Mouse (Mus musculus) forebrain, embryonic 11.5 days (tissue): Measurements from ENCODE around the gene 1700047I17Rik2. TPM values are rescaled to one million over a fixed set of nuclear protein-coding genes. Genes with fewer than 3 reads are reported as not detected.
"Not testable (repeated sequence)": the region's sequence is repeated elsewhere in the genome, so short reads cannot be mapped to it uniquely, and the experiment has no call there.

Experiments used
- ATAC-seq: fragments of 200-750 bp; cut with Nextera tagmentation; replicated peaks from 2 replicates; pipeline ENCODE4 v1.8.0; 2017; ENCODE audit warnings: moderate TSS enrichment; ENCODE audit not compliant: low FRiP score
- DNase-seq: peaks from one replicate; pipeline ENCODE4 v3.0.0-alpha.2; 2017; ENCODE audit warnings: low spot score
- H3K27ac ChIP-seq: fragments of 300-500 bp; sonication (generic); 2 replicates; pipeline ENCODE4 v1.5.1; 2014; ENCODE audit warnings: low read depth, low read length
- H3K27me3 ChIP-seq: fragments of 300-500 bp; sonication (generic); 2 replicates; pipeline ENCODE4 v1.6.1; 2014; ENCODE audit warnings: mild to moderate bottlenecking, low read length, mixed read lengths; ENCODE audit not compliant: control insufficient read depth, insufficient read depth
- H3K36me3 ChIP-seq: fragments of 300-500 bp; sonication (generic); 2 replicates; pipeline ENCODE4 v1.6.1; 2014; ENCODE audit warnings: mild to moderate bottlenecking, low read length, moderate library complexity, mixed read lengths; ENCODE audit not compliant: control insufficient read depth, insufficient read depth
- H3K4me1 ChIP-seq: fragments of 300-500 bp; sonication (generic); replicated peaks from 2 replicates; pipeline ENCODE4 v1.6.1; 2014; ENCODE audit warnings: low read length, mixed read lengths; ENCODE audit not compliant: control insufficient read depth, insufficient read depth
- H3K4me2 ChIP-seq: fragments of 300-500 bp; sonication (generic); 2 replicates; pipeline ENCODE4 v1.6.1; 2014; ENCODE audit warnings: low read depth, mild to moderate bottlenecking, low read length, moderate library complexity, mixed read lengths; ENCODE audit not compliant: severe bottlenecking
- H3K4me3 ChIP-seq: fragments of 300-500 bp; sonication (generic); 2 replicates; pipeline ENCODE4 v1.5.1; 2014; ENCODE audit warnings: low read depth, low read length
- H3K9ac ChIP-seq: fragments of 300-500 bp; sonication (generic); 2 replicates; pipeline ENCODE4 v1.6.1; 2014; ENCODE audit warnings: low read length
- H3K9me3 ChIP-seq: fragments of 300-500 bp; sonication (generic); 2 replicates; pipeline ENCODE4 v1.6.1; 2016; ENCODE audit warnings: low read length, mixed read lengths; ENCODE audit not compliant: control insufficient read depth
- WGBS: fragments of 180-500 bp; shearing (Covaris S2); extraction: QIAGEN DNeasy Blood & Tissue Kit; methylation state at CpG from one replicate; pipeline ENCODE4 v1.1.7; 2014; 5-methylcytosine and 5-hydroxymethylcytosine counted together
- polyA plus RNA-seq: library from polyadenylated mRNA; unstranded; fragments of >200 nt; fragmentation: Nextera tagmentation; extraction: Ambion mirVana; gene quantifications from 2 replicates; pipeline ENCODE4 v1.2.1, GENCODE M21; 2014

1700047I17Rik2 gene
- 0.64 and 3.6 TPM in 2 replicates for polyA plus RNA-seq

DNA sequence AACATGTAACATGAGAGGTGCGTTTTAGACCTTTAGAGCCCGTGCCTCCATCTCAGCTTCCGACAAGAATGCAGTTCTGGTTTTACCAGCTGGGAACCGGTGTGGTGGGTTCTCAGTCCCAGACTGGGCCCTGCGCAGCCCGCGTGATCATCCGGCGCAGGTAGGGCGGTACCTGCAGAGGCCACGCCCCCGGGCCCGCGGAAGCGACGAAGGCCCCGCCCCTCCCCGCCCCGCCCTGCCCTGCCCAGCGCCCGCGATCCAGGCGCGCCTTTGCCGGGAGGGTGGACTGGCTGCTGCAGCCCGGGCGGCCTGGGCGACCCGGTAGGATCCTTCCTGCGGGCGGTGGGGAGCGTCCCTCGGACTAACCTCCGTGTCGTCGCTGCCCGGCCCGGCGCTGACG is at the start of gene 1700047I17Rik2:
TSS of gene 1700047I17Rik2 (plus strand) at position 287 of the 400 bp plus-strand sequence.
- no CpG with 5 or more reads among the region's 40 CpGs for WGBS
- ATAC-seq: peak; percentile 94
- not testable (repeated sequence) for H3K9me3 ChIP-seq, H3K4me3 ChIP-seq, DNase-seq, H3K36me3 ChIP-seq, H3K27ac ChIP-seq, H3K4me1 ChIP-seq, H3K9ac ChIP-seq, H3K27me3 ChIP-seq, H3K4me2 ChIP-seq

DNA sequence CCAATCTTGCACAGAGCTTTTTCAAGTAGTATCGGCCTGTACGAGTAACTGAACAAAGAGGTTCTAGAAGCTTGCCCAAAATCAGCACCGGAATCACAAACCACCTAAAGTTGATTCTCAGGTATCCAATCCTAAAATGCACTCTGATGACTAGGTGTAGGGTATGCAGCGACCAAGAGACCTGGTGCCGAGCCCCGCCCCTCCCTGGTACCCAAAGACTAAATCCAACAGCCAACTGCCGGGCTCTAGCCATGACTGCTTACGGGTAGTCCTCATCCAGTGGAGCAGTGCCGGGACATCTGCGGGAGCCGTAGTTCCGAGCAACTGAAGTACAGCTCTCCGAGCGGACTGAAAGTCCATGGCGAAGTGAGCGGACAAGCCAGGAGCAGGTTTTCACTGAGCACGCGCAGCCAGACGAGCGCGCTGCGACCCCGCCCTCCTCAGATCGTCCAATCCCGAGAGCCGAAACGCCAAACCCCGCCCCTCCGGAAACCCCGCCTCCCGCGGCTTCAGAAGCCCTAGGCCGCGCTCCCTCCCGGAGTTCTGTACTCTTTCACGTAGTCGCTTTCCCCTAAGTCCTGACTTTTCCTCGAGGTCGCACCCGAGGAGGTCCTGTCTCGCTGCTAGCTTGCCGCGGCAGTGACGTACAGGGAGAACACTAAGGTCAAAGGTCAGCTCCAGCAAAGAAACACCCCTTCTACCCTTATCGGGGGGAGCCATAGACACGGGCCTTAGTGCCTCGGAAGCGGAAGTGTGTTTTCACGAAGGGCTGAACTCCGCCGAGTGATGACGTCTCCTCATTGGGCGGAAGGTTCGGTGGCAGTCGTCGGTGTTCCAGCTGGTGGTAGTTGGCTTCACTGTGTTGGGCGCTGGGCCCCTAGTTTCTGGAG is 44.6 kb upstream of the 1700047I17Rik2 start, which contains the start of gene Srp54b:
TSS of gene Srp54b (plus strand) at position 546 of the 890 bp plus-strand sequence.
- not testable (repeated sequence) for H3K27me3 ChIP-seq, H3K27ac ChIP-seq, H3K9me3 ChIP-seq, H3K4me2 ChIP-seq, DNase-seq, H3K36me3 ChIP-seq, H3K4me3 ChIP-seq, H3K9ac ChIP-seq, H3K4me1 ChIP-seq
- ATAC-seq: peak; percentile 98
- WGBS: no CpG with 5 or more reads among the region's 57 CpGs

DNA sequence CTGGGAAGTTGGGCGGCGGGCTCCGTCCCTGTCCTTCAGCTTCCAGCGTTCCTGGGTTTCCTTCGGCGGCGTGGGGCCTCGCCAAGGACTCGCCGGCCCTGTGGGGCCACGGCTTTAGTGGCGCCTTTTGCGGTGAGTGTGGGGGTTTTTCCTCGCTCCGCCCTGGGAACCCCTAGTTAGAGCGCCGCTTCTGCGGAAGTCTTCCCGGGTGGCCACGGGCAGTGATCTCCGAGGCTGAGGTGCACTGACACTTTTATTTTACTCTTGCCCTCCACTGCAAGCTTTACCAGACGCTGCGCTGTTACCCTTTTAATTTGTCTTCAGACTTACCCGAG is 44.0 kb upstream of the 1700047I17Rik2 start:
- H3K9ac ChIP-seq, H3K4me2 ChIP-seq, H3K4me1 ChIP-seq, H3K27ac ChIP-seq, H3K27me3 ChIP-seq, H3K4me3 ChIP-seq, DNase-seq, H3K36me3 ChIP-seq, ATAC-seq, H3K9me3 ChIP-seq: not testable (repeated sequence)
- WGBS: under 1% methylated on average over 9 of the region's 24 CpGs

DNA sequence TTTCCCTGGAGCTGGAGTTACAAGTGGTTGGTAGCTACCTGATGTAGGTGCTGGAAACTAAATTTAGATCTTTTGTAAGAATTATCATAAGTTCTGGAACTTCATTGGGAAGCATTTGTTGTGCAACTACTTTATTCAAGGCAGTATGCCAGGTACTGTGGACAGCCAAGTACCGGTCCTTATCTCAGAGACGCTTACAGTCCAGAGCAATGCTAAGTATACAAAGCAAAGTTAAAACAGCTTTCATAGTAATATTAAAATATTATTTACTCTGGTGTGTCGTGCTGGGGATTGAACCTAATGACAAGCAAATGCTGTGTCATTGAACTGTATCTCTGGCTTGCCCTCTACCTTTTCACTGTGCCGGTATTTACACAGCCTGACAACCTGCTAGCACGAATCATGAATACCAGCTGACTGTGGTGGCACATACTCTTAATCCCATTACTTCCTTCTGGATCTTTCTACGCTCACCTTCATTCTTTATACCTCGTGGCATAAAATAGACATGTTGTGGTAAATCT is 32.3 kb upstream of the 1700047I17Rik2 start:
- ATAC-seq: not testable (repeated sequence)

DNA sequence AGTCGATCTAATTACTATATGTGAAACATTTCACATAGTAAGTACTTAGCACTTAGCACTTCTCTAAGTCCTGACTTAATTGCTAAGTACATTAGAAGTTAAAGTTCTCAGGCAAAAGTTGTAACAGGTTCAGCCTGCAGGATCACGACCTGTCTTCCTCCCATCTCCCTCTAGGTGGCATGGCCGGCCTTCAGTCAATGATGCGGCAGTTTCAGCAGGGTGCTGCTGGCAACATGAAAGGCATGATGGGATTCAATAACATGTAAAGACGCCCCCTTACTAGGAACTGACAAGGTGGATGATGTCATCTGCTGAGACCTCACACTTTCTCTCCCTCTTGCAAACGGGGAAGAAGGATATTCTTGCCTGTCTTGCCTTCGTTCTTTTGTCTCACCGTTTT is 11.7 kb upstream of the 1700047I17Rik2 start:
- no CpG with 5 or more reads among the region's 8 CpGs for WGBS
- not testable (repeated sequence) for H3K27ac ChIP-seq, H3K4me3 ChIP-seq, H3K27me3 ChIP-seq, DNase-seq, H3K4me2 ChIP-seq, H3K4me1 ChIP-seq, H3K36me3 ChIP-seq, H3K9me3 ChIP-seq, ATAC-seq, H3K9ac ChIP-seq

More for the DNA sequence above, 32.3 kb upstream of the 1700047I17Rik2 start:
- H3K36me3 ChIP-seq, H3K9ac ChIP-seq, H3K4me2 ChIP-seq, H3K4me3 ChIP-seq, H3K9me3 ChIP-seq, H3K27me3 ChIP-seq, H3K27ac ChIP-seq, DNase-seq, H3K4me1 ChIP-seq: not testable (repeated sequence)
- no CpG with 5 or more reads among the region's 7 CpGs for WGBS

DNA sequence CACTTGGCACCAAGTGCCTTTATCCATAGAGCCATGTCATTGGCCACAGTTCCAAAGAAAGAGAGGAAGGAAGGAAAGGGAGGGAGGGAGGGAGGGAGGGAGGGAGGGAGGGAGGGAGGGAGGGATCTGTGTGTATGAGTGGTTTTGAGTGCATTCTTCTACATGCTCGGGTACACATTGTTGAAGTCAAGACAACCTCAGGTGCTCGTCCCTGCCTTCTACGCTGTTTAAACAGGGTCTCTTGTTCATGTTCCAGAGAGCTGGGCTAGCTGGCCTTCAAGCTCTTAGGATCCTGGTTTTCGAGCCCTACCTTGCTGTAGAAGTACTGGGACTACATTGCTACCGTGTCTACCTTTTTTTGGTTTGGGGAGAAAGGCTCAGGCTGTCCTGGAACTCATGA is 10.3 kb upstream of the 1700047I17Rik2 start:
- not testable (repeated sequence) for H3K4me3 ChIP-seq, H3K27ac ChIP-seq, H3K9ac ChIP-seq, ATAC-seq, H3K4me1 ChIP-seq, H3K9me3 ChIP-seq, H3K36me3 ChIP-seq, H3K27me3 ChIP-seq, DNase-seq, H3K4me2 ChIP-seq
- no CpG with 5 or more reads among the region's 5 CpGs for WGBS

DNA sequence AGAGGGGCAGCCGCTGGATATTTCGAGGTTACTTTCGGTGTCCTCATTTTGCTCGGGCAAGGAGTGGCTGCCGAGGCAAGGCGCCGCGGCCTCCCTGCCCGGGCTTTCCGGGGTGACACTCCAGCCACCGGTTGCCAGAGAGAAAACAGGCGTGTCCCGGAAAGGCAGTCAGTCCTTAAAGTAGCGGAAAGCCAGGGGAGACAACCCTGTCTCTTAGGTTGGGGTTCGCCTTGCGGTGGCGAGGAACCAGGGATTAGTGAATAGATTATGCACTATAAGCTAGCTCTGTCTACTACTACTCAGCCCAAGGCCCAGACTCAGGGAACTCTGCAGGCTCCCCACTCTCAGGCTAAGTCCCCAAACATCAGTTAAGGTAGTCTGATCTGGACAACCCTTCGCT is 407 bp downstream of the 1700047I17Rik2 start:
- not testable (repeated sequence) for H3K4me1 ChIP-seq, DNase-seq, H3K36me3 ChIP-seq, H3K9me3 ChIP-seq, H3K4me2 ChIP-seq, H3K9ac ChIP-seq, H3K27ac ChIP-seq, H3K4me3 ChIP-seq, H3K27me3 ChIP-seq
- WGBS: no CpG with 5 or more reads among the region's 18 CpGs
- peak; percentile 45 for ATAC-seq

DNA sequence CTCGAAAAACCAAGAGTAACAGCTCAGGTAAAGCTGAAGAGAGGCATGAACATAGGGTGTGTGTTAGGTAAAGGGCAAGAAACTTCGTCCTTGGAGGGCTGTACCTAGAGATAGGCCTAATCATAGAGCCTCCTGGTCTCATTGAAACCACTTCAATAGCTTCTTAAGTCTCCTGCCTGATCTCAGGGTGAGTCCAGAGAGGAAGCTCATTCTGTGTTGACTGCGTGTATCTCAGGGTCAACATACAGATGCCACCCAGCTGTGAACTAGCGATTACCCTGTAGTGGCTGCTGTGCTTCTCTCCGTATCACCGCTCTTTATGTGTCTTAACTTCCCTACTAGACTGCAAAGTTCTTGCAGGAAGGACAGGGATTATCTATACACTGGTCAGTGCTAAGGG is 13.6 kb downstream of the 1700047I17Rik2 start:
- not testable (repeated sequence) for H3K4me1 ChIP-seq, H3K4me2 ChIP-seq, H3K9me3 ChIP-seq, H3K4me3 ChIP-seq, ATAC-seq, H3K27me3 ChIP-seq, H3K36me3 ChIP-seq, H3K9ac ChIP-seq, H3K27ac ChIP-seq, DNase-seq
- no CpG with 5 or more reads among the region's 6 CpGs for WGBS
